Mouse (Mus musculus) testis, adult 2 months (tissue): Measurements from ENCODE around the gene Calm3. TPM values are rescaled to one million over a fixed set of nuclear protein-coding genes. Genes with fewer than 3 reads are reported as not detected.

Experiments used
- H3K27ac ChIP-seq: fragments of 200-500 bp; 2 replicates; pipeline ENCODE4 v1.5.1; 2012; ENCODE audit warnings: low read depth, low read length; ENCODE audit not compliant: control insufficient read depth, insufficient read depth
- H3K27me3 ChIP-seq: fragments of 200-500 bp; 2 replicates; pipeline ENCODE4 v1.6.1; 2012; ENCODE audit warnings: mild to moderate bottlenecking, low read length, moderate library complexity; ENCODE audit not compliant: control insufficient read depth, insufficient read depth
- H3K36me3 ChIP-seq: fragments of 200-500 bp; 2 replicates; pipeline ENCODE4 v1.6.1; 2012; ENCODE audit warnings: mild to moderate bottlenecking, low read length; ENCODE audit not compliant: control insufficient read depth, insufficient read depth
- H3K4me1 ChIP-seq: fragments of 200-500 bp; 2 replicates; pipeline ENCODE4 v1.6.1; 2012; ENCODE audit warnings: low read length; ENCODE audit not compliant: control insufficient read depth, insufficient read depth
- H3K4me3 ChIP-seq: fragments of 200-500 bp; 2 replicates; pipeline ENCODE4 v1.5.1; 2012; ENCODE audit warnings: low read depth, mild to moderate bottlenecking, low read length, moderate library complexity, mixed read lengths; ENCODE audit not compliant: control insufficient read depth
- CTCF ChIP-seq: fragments of 200-500 bp; IDR thresholded peaks from 2 replicates; pipeline ENCODE4 v1.5.1; 2012; ENCODE audit warnings: low read depth, mild to moderate bottlenecking, inconsistent platforms, low read length, moderate library complexity; ENCODE audit not compliant: control insufficient read depth, insufficient read depth, insufficient replicate concordance
- POLR2A ChIP-seq: fragments of 200-500 bp; IDR thresholded peaks from 2 replicates; pipeline ENCODE4 v1.6.1; 2012; ENCODE audit warnings: low read depth, mild to moderate bottlenecking, inconsistent platforms, low read length, moderate library complexity; ENCODE audit not compliant: control insufficient read depth
- polyA plus RNA-seq: library from polyadenylated mRNA; depleted of rRNA; stranded (reverse); fragments of >200 nt; gene quantifications from 2 replicates; pipeline ENCODE4 v1.2.3, GENCODE M21; 2012; rRNA removed

Calm3 gene
- 433 and 509 TPM in 2 replicates for polyA plus RNA-seq

- TF ChIP-seq POLR2A (peak; percentile 67), CTCF (0 out of 2 replicates have a peak, but pooled peaks have one; percentile 1)
- peak within 1 kb of the TSS; percentile 94 for H3K4me3 ChIP-seq
- H3K27me3 ChIP-seq: no peaks in the 10 kb centered on the region
- H3K27ac ChIP-seq: peak within 1 kb of the TSS; percentile 100
- peaks cover 27% of the 10 kb centered on the region for H3K4me1 ChIP-seq
- H3K36me3 ChIP-seq: peaks cover 6% of the 10 kb centered on the region
Observed at GRCm38 (mm10) chr7:16924037-16924834, at the start of gene Calm3. Calm3 (minus strand) TSS chr7:16924114.

- Histone ChIP-seq H3K27me3 (no peaks in the 10 kb centered on the region), H3K27ac (no peak overlapping the region), H3K4me1 (no peaks in the 10 kb centered on the region), H3K4me3 (no peak overlapping the region), H3K36me3 (no peaks in the 10 kb centered on the region)
- TF ChIP-seq POLR2A (no peak), CTCF (no peak)
Observed at GRCm38 (mm10) chr7:16971160-16971559, 47.2 kb upstream of the Calm3 start.

GRCm38 (mm10) chr7:16968414-16968813, 44.5 kb upstream of the Calm3 start:
- Histone ChIP-seq H3K27me3 (no peaks in the 10 kb centered on the region), H3K4me3 (no peak overlapping the region), H3K4me1 (no peaks in the 10 kb centered on the region), H3K27ac (no peak overlapping the region), H3K36me3 (no peaks in the 10 kb centered on the region)
- TF ChIP-seq POLR2A (no peak), CTCF (no peak)

- Histone ChIP-seq H3K36me3 (no peaks in the 10 kb centered on the region), H3K4me3 (no peak overlapping the region), H3K4me1 (peaks cover 19% of the 10 kb centered on the region), H3K27me3 (no peaks in the 10 kb centered on the region), H3K27ac (no peak overlapping the region)
- no peak for TF ChIP-seq CTCF
- TF ChIP-seq POLR2A: no peak
Observed at GRCm38 (mm10) chr7:16961678-16962077, 37.8 kb upstream of the Calm3 start.

GRCm38 (mm10) chr7:16959539-16960187, 35.7 kb upstream of the Calm3 start, which contains the start of gene Pnmal1:
Pnmal1 (plus strand) TSS chr7:16959679.
- TF ChIP-seq CTCF (no peak), POLR2A (no peak)
- Histone ChIP-seq H3K4me3 (peak within 1 kb of the TSS; percentile 31), H3K36me3 (no peaks in the 10 kb centered on the region), H3K27me3 (no peaks in the 10 kb centered on the region), H3K27ac (no peak within 1 kb of the TSS; the same call in 1 of the 2 replicates), H3K4me1 (peaks cover 21% of the 10 kb centered on the region)

- H3K27ac ChIP-seq: no peak overlapping the region
- no peak for TF ChIP-seq POLR2A
- no peak for TF ChIP-seq CTCF
Observed at GRCm38 (mm10) chr7:16956410-16957265, 32.7 kb upstream of the Calm3 start.

More at GRCm38 (mm10) chr7:16956410-16957265, 32.7 kb upstream of the Calm3 start:
- no peaks in the 10 kb centered on the region for H3K27me3 ChIP-seq
- H3K36me3 ChIP-seq: no peaks in the 10 kb centered on the region; the same call in 1 of the 2 replicates
- H3K4me1 ChIP-seq: peaks cover 21% of the 10 kb centered on the region
- H3K4me3 ChIP-seq: no peak overlapping the region
